Mouse (Mus musculus): ENCODE results near the gene 1810010H24Rik. TPM values are rescaled to one million over a fixed set of nuclear protein-coding genes. Genes with fewer than 3 reads are reported as not detected.
"Not testable (repeated sequence)": the region's sequence is repeated elsewhere in the genome, so short reads cannot be mapped to it uniquely, and the experiment has no call there.

1810010H24Rik gene
- polyA plus RNA-seq (2016; fragmentation: Nextera tagmentation; extraction: Ambion mirVana) = 1.5 and 2.0 TPM in 2 replicates

DNA sequence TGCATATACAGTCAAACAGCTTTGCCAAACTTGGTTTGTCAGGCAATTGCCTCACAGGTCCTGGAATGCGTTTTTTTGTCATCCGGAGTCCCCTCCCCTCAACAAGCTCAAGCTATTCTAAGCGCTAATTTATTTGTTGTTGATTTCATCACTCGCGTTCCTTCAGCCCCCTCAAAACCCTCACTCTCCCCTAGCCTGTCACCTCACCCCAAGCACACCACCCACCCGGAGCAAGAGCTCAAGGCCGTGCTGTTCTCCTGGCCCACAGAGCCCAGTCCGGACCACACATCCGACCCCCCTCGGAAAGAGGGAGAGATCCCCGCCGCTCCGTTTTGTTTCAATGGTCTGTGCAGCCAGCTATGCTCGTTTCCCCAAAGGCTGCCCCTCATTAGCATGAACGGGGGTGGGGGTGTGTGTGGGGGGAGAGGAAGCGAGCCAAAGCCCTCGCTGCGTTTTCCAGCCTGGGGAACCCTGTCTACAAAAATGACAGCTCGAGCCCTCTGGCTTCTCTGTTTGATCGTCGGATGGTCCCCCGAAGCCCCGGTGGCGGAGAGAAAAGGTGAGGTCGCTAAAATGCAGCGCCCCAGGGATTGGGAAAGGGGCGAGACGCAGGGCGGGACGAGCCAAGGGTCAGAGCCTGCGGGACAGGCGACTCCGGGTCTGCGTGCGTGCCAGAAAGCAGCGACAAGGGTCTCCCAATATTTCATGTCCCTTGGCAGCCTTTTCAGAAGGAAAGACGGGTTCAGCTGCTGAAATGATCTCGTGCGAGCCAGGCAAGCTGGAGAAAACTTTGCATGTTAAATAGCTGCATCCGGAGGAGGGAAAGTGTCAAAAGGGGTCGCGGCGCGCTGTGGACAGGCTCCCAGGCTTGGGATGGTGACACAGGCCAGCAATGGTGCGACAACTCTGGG is at the start of gene 1810010H24Rik:
Gene 1810010H24Rik (plus strand): TSS at position 271 of the 911 bp plus-strand sequence.
- WGBS (ENCODE audit: insufficient replicate concordance) = 2% methylated on average over 45 of the region's 45 CpGs
- Histone ChIP-seq H3K4me2 (peak within 1 kb of the TSS; percentile 90), H3K9ac (peak within 1 kb of the TSS; percentile 56), H3K27me3 (replicated peaks) (peaks cover 74% of the 10 kb centered on the region), H3K4me3 (peak within 1 kb of the TSS; percentile 70), H3K36me3 (no peaks in the 10 kb centered on the region), H3K4me1 (peaks cover 45% of the 10 kb centered on the region), H3K27ac (no peak within 1 kb of the TSS), H3K9me3 (replicated peaks) (no peaks in the 10 kb centered on the region)
- ATAC-seq = no peak

DNA sequence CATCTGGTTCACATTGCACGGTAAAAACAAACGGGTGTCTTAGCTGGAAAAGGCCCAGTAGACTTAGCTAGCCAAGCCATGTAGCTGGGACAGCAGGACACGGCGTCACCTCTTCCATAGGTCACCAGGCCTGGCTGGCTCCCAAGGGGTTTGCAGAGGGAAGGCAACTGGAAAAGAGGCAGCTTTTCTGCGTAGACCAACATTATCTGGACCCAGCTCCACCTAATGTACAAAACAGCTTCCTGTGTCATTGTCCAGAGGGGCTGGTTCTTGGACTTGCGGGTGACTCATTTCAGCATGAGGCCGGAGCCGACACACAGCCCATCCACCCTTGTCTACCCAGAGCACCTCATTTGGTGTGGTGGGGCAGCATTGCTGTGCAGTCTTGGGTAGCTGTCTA is 49.3 kb upstream of the 1810010H24Rik start:
- Histone ChIP-seq H3K27ac (no peak overlapping the region), H3K9ac (no peak overlapping the region)
- WGBS (ENCODE audit: insufficient replicate concordance) = 84% methylated on average over 8 of the region's 8 CpGs

DNA sequence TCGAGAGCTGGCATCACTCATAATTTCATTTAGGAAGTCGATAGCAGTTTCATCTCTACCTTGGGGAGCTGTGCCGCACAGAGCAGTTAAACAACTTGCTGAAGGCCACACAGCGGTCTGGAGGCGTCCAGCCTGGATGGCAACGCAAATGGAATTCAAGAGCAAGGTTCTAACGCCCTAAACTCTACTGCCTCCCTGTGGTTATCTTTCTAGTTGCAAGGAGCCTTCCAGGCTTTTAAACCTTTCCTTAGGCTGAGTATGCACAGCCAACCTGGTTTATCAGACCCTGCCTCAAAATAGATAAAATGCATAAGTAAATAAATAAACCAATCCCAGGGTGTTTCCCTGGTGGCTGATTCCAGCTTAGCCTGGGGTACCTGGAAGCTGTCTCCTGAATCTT is 45.0 kb upstream of the 1810010H24Rik start:
- Histone ChIP-seq H3K4me1 (peaks cover 14% of the 10 kb centered on the region), H3K9me3 (replicated peaks) (no peaks in the 10 kb centered on the region), H3K36me3 (peaks cover 12% of the 10 kb centered on the region), H3K4me3 (no peak overlapping the region), H3K27me3 (replicated peaks) (no peaks in the 10 kb centered on the region), H3K27ac (no peak overlapping the region), H3K9ac (no peak overlapping the region), H3K4me2 (no peak overlapping the region)
- 24% methylated on average over 7 of the region's 7 CpGs for WGBS (ENCODE audit: insufficient replicate concordance)
- no peak for ATAC-seq

More for the DNA sequence above, 49.3 kb upstream of the 1810010H24Rik start:
- no peaks in the 10 kb centered on the region for H3K27me3 ChIP-seq (replicated peaks)
- H3K9me3 ChIP-seq (replicated peaks) = no peaks in the 10 kb centered on the region
- H3K4me1 ChIP-seq = peaks cover 6% of the 10 kb centered on the region; the same call in 1 of the 2 replicates
- H3K4me3 ChIP-seq = no peak overlapping the region
- no peak for ATAC-seq
- H3K36me3 ChIP-seq = no peaks in the 10 kb centered on the region
- no peak overlapping the region for H3K4me2 ChIP-seq

DNA sequence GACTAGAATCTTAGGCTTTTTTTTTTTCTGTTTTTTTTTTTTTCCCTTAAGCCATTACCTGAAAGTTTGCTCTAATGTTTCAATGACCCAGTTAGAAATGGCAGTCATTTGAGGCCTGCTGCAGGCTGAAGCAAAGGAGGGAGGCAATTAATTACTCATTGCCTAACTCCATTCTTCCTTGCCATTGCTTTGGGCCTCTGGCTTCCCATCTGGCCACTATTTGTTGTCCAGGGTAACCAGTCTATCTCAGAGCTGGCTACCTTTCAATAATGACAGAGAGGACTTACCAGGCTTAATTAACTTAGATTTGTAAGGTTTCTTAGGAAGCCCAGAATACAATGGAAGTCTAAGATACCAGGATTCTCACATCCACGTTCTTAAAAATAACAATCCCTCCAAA is 43.7 kb upstream of the 1810010H24Rik start:
- no peak overlapping the region for H3K9ac ChIP-seq
- ATAC-seq = no peak
- H3K27ac ChIP-seq = no peak overlapping the region
- H3K4me2 ChIP-seq = no peak overlapping the region
- H3K27me3 ChIP-seq (replicated peaks) = no peaks in the 10 kb centered on the region
- no peaks in the 10 kb centered on the region for H3K9me3 ChIP-seq (replicated peaks)
- 59% methylated on average over 1 of the region's 1 CpGs for WGBS (ENCODE audit: insufficient replicate concordance)
- no peak overlapping the region for H3K4me3 ChIP-seq
- H3K4me1 ChIP-seq = peaks cover 8% of the 10 kb centered on the region
- H3K36me3 ChIP-seq = peaks cover 23% of the 10 kb centered on the region

DNA sequence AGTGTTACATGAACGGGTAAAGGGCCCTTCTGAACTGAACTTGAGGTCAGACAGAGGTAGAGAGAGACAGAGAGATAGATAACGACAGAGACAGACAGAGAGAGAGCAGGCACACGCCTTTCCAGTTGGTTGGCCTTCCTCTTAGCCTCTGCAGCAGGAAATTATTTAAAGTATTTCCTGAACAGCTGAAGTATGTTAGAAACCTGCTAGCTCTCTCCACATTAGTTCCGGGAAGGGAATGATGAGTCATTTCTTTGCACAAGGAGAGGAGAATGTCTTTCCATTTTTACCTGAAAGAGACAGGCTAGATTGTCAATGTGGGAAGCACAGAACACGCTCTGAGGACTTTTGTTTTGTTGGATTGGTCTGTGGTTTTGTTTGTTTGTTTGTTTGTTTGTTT is 43.1 kb upstream of the 1810010H24Rik start:
- ATAC-seq = no peak
- no peak overlapping the region; the same call in 1 of the 2 replicates for H3K27ac ChIP-seq
- H3K4me3 ChIP-seq = no peak overlapping the region
- 32% methylated on average over 5 of the region's 5 CpGs for WGBS (ENCODE audit: insufficient replicate concordance)
- H3K4me1 ChIP-seq = peaks cover 8% of the 10 kb centered on the region
- H3K4me2 ChIP-seq = no peak overlapping the region
- no peak overlapping the region for H3K9ac ChIP-seq
- no peaks in the 10 kb centered on the region for H3K9me3 ChIP-seq (replicated peaks)
- no peaks in the 10 kb centered on the region for H3K27me3 ChIP-seq (replicated peaks)
- peaks cover 29% of the 10 kb centered on the region for H3K36me3 ChIP-seq

DNA sequence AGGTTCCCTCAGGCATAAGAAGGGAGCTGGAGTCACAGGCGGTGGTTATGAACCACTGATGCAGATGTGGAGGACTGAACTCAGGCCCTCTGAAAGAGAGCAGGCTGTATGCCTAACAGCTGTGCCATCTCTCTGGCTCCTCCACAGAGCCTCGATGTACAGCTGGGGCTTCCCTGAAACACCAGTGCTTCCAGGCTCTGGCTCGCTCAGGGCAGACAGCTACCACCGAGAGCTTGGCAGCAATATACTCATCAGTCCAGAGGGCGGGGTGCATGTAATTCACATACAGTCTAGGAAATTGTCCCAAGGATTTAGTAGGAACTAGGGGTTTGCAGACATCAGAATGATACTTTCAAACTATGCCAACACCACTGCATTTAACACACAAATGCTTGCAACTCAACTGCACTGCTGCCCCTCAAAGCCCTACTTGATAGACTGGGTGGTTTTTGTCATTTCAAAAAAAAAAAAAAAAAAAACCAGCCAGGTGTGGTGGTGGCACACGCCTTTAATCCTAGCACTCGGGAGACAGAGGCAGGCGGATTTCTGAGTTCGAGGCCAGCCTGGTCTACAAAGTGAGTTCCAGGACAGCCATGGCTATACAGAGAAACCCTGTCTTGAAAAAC is 39.4 kb upstream of the 1810010H24Rik start:
- WGBS (ENCODE audit: insufficient replicate concordance) = 79% methylated on average over 9 of the region's 9 CpGs

DNA sequence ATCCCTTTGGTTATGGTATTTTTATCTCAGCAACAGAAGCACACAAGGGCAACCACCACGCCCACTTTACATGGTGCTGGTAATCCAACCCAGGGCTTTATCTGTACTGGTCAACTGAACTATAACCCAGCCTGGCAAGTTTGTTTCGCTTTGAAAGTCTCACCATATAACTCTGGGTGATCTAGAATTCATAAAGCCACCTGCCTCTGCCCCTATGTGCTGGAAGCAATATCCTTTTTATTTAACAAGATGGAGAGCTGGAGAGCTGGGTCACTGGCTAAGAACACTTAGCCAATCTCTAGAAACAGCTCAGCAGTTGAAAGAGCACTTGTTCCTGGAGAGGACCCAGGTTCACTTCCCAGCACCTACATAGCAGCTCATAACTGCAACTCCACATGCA is 38.1 kb upstream of the 1810010H24Rik start:
- Histone ChIP-seq H3K4me3 (no peak overlapping the region), H3K36me3 (peaks cover 78% of the 10 kb centered on the region), H3K4me1 (peaks cover 11% of the 10 kb centered on the region), H3K27ac (no peak overlapping the region), H3K9ac (no peak overlapping the region), H3K27me3 (replicated peaks) (no peaks in the 10 kb centered on the region), H3K9me3 (replicated peaks) (no peaks in the 10 kb centered on the region), H3K4me2 (no peak overlapping the region)
- ATAC-seq = 0 out of 2 replicates have a peak, but pooled peaks have one; percentile 37
- WGBS (ENCODE audit: insufficient replicate concordance) = 51% methylated on average over 2 of the region's 2 CpGs

More for the DNA sequence above, 39.4 kb upstream of the 1810010H24Rik start:
- not testable (repeated sequence) for H3K9ac ChIP-seq; H3K4me3 ChIP-seq; H3K27ac ChIP-seq; H3K4me2 ChIP-seq; H3K27me3 ChIP-seq (replicated peaks); H3K9me3 ChIP-seq (replicated peaks)
- H3K4me1 ChIP-seq = peaks cover 16% of the 10 kb centered on the region
- H3K36me3 ChIP-seq = peaks cover 65% of the 10 kb centered on the region
- ATAC-seq = peak; percentile 39; the same call in 1 of the 2 replicates

DNA sequence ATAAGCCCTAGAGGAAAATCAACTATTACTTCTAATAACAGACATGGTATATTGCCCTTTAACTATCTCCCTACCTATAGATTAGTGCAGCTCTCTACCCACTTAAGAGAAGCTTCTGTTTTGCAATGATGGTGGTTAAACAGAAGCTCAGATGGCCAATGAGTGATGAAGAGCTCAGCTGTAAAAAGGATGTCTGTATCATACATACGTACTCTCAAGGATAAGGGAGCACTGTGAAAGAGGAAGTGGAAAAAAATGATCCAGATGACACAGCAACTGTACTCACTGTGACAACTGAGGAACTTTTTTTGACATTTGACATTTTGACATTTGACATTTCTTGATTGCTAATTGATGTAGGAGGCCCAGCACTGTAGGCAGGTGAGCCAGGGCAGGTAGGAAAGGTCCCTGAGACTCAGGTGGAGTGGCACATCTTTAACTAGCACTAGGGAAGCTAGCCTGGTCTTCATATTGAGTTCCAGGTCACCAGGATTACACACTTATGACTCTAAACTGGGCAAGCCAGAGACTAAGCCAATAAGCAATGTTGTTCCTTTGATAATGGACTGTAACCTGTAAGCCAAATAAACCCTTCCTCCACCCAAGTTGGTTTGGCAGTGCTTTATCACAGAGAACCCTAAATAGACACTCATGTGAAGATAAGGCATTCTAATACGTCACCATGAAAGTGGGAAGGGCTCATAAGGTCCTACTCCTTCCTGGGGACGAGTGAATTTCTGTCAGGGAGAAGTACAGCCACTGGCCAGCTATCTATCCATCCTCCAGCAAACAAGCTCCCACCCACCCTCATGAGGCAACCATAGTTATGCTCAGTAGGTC is 31.0 kb upstream of the 1810010H24Rik start:
- Histone ChIP-seq H3K9ac (no peak overlapping the region), H3K36me3 (peaks cover 80% of the 10 kb centered on the region), H3K9me3 (replicated peaks) (no peaks in the 10 kb centered on the region), H3K4me2 (peak overlapping the region; percentile 71), H3K27me3 (replicated peaks) (no peaks in the 10 kb centered on the region), H3K4me1 (peaks cover 43% of the 10 kb centered on the region), H3K4me3 (peak overlapping the region; percentile 10; the same call in 1 of the 2 replicates), H3K27ac (peak overlapping the region; percentile 55)
- WGBS (ENCODE audit: insufficient replicate concordance) = 23% methylated on average over 3 of the region's 3 CpGs
- peak; percentile 50 for ATAC-seq

DNA sequence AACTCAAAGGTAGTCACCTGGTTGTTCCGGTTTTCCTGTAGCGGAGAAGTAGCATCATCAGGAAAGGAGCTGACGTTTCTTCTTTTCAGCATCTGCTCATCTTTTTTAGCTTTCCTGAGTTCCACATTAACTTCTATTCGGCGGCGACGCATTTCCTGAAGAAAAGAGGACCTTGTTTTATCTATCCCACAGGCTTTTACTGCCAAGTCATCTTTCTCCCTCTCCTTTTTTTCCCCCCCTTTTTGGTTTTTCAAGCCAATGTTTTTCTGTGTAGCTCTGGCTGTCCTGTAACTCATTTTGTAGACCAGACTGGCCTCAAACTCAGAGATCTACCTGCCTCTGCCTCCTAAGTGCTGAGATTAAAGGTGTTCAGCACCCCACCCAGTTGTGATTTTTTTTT is 29.0 kb upstream of the 1810010H24Rik start:
- 0 out of 2 replicates have a peak overlapping the region, but pooled peaks have one; percentile 10 for H3K27ac ChIP-seq
- 68% methylated on average over 7 of the region's 7 CpGs for WGBS (ENCODE audit: insufficient replicate concordance)
- H3K27me3 ChIP-seq (replicated peaks); H3K9me3 ChIP-seq (replicated peaks); ATAC-seq: not testable (repeated sequence)
- H3K36me3 ChIP-seq = peaks cover 59% of the 10 kb centered on the region
- peak overlapping the region; percentile 94 for H3K9ac ChIP-seq
- peaks cover 45% of the 10 kb centered on the region for H3K4me1 ChIP-seq
- peak overlapping the region; percentile 71 for H3K4me2 ChIP-seq
- peak overlapping the region; percentile 85 for H3K4me3 ChIP-seq

DNA sequence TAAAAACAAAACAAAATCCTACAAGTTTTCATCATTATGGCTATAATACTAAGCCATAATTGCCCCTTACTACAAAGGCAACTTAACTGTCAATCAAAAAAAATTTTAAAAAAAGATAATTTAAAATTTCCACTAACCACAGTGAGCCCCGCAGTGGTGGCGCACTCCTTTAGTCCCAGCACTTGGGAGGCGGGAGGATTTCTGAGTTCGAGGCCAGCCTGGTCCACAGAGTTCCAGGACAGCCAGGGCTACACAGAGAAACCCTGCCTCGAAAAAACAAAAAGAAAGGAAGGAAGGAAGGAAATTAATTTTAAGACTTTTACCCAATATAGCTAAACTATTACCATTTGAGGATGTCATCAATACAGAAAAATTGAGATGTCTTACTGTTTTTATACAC is 27.5 kb upstream of the 1810010H24Rik start:
- H3K36me3 ChIP-seq = peaks cover 44% of the 10 kb centered on the region

DNA sequence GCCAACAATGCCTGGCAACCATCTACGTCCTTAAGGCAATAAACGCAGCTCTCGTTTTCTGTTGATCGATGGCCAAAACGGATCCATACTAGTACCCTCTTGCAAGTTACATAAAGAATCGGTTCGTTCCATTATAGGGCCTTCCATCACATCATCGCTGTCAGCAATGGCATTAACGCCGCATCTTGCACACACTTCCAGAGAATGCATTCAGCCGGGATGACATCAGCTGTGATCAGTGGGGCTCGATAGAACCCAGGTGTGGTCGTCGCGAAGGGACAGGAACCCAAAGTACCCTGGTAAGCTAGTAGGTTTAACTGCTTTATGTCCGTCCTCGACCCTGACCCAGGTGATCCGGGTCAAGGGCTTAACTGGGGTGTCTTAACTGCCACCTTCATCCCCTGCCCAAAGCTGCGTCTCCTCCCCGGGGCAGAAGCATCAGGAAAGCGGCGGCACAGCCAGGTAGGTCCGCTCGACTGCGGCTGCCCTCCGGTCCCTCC is 26.8 kb upstream of the 1810010H24Rik start:
- Histone ChIP-seq H3K27me3 (replicated peaks) (no peaks in the 10 kb centered on the region; the same call in 1 of the 2 replicates), H3K36me3 (peaks cover 38% of the 10 kb centered on the region), H3K27ac (peak overlapping the region; percentile 90), H3K4me3 (peak overlapping the region; percentile 85), H3K4me1 (peaks cover 42% of the 10 kb centered on the region), H3K4me2 (peak overlapping the region; percentile 71), H3K9ac (peak overlapping the region; percentile 94), H3K9me3 (replicated peaks) (no peaks in the 10 kb centered on the region)
- ATAC-seq = peak; percentile 49
- under 1% methylated on average over 26 of the region's 26 CpGs for WGBS (ENCODE audit: insufficient replicate concordance)

More for the DNA sequence above, 27.5 kb upstream of the 1810010H24Rik start:
- ATAC-seq = no peak
- peak overlapping the region; percentile 90 for H3K27ac ChIP-seq
- H3K4me2 ChIP-seq = peak overlapping the region; percentile 71
- H3K9me3 ChIP-seq (replicated peaks) = no peaks in the 10 kb centered on the region
- H3K4me1 ChIP-seq = peaks cover 45% of the 10 kb centered on the region
- 8% methylated on average over 5 of the region's 5 CpGs for WGBS (ENCODE audit: insufficient replicate concordance)
- H3K9ac ChIP-seq = peak overlapping the region; percentile 94
- H3K4me3 ChIP-seq = peak overlapping the region; percentile 85
- no peaks in the 10 kb centered on the region for H3K27me3 ChIP-seq (replicated peaks)
